Mouse (Mus musculus): ENCODE results near the gene Son.

Gene Son

GRCm38 (mm10) chr16:91688023-91688618 lies 40.8 kb downstream of the Son start:
- DNase-seq (ENCODE audit: low spot score in 2 of 2), result no peak

- peak; percentile 94 to 95 for DNase-seq (ENCODE audit: low spot score in 2 of 2)
These were observed 41.5 kb downstream of the Son start, which contains the start of gene Donson for GRCm38 (mm10) chr16:91688619-91689334. Donson (minus strand) TSS chr16:91688770.

- DNase-seq (ENCODE audit: low spot score in 2 of 2), result peak; percentile 16 to 20
These were observed 42.5 kb downstream of the Son start for GRCm38 (mm10) chr16:91689791-91690190.

- DNase-seq (ENCODE audit: low spot score in 2 of 2), result peak; percentile 63 to 71
These were observed 47.3 kb downstream of the Son start for GRCm38 (mm10) chr16:91694455-91695084.

- DNase-seq (ENCODE audit: low spot score in 2 of 2), result no peak
These were observed 47.9 kb downstream of the Son start for GRCm38 (mm10) chr16:91695108-91695755.

- no peak for DNase-seq (ENCODE audit: low spot score in 2 of 2)
These were observed 51.7 kb downstream of the Son start for GRCm38 (mm10) chr16:91698995-91699394.

GRCm38 (mm10) chr16:91701908-91702307 lies 54.6 kb downstream of the Son start:
- DNase-seq (ENCODE audit: low spot score in 2 of 2), result no peak

GRCm38 (mm10) chr16:91702771-91703188 lies 55.5 kb downstream of the Son start:
- DNase-seq (ENCODE audit: low spot score in 2 of 2), result no peak

GRCm38 (mm10) chr16:91704603-91705340 lies 57.5 kb downstream of the Son start:
- DNase-seq (ENCODE audit: low spot score in 2 of 2), result no peak

- no peak for DNase-seq (ENCODE audit: low spot score in 2 of 2)
These were observed 62.9 kb downstream of the Son start for GRCm38 (mm10) chr16:91710241-91710640.

- DNase-seq (ENCODE audit: low spot score in 2 of 2), result peak; percentile 67 to 79
These were observed 69.6 kb downstream of the Son start for GRCm38 (mm10) chr16:91716927-91717349.

- DNase-seq (ENCODE audit: low spot score in 2 of 2), result no peak
These were observed 70.1 kb downstream of the Son start for GRCm38 (mm10) chr16:91717399-91717798.

GRCm38 (mm10) chr16:91724247-91724646 lies 76.9 kb downstream of the Son start:
- DNase-seq (ENCODE audit: low spot score in 2 of 2), result peak; percentile 53 to 63

GRCm38 (mm10) chr16:91727433-91727832 lies 80.1 kb downstream of the Son start:
- DNase-seq (ENCODE audit: low spot score in 2 of 2), result no peak

- DNase-seq (ENCODE audit: low spot score in 2 of 2), result peak; percentile 99
These were observed 81.1 kb downstream of the Son start, which contains the start of gene Cryzl1 for GRCm38 (mm10) chr16:91728123-91729065. Cryzl1 (minus strand) TSS chr16:91728975.

Measured in spleen, postnatal 36 days (tissue).